Mouse (Mus musculus): ENCODE data around the gene Plppr5. TPM values are rescaled to one million over a fixed set of nuclear protein-coding genes. Genes with fewer than 3 reads are reported as not detected.

Plppr5 gene
- total RNA-seq, 2 experiments from 2014 or later: 50.5 to 51.2 TPM

- intact Hi-C loops (cut with DNase I): no loop called here
Measured at GRCm38 (mm10) chr3:117694736-117695135, 120.1 kb downstream of the Plppr5 start.

GRCm38 (mm10) chr3:117696350-117696749 is 121.7 kb downstream of the Plppr5 start:
- intact Hi-C loops (cut with DNase I): no loop called here
- no peak for DNase-seq

More at GRCm38 (mm10) chr3:117694736-117695135, 120.1 kb downstream of the Plppr5 start:
- DNase-seq: no peak

- DNase-seq: no peak
- intact Hi-C loops (cut with DNase I): no loop called here
Measured at GRCm38 (mm10) chr3:117708788-117709187, 134.2 kb downstream of the Plppr5 start.

GRCm38 (mm10) chr3:117716534-117717280 is 142.1 kb downstream of the Plppr5 start:
- no peak for DNase-seq
- intact Hi-C loops (cut with DNase I): no loop called here

GRCm38 (mm10) chr3:117723390-117723789 is 148.8 kb downstream of the Plppr5 start:
- DNase-seq: no peak
- intact Hi-C loops (cut with DNase I): no loop called here

- intact Hi-C loops (cut with DNase I): no loop called here
Measured at GRCm38 (mm10) chr3:117724521-117724920, 149.9 kb downstream of the Plppr5 start.

GRCm38 (mm10) chr3:117725501-117725900 is 150.9 kb downstream of the Plppr5 start:
- intact Hi-C loops (cut with DNase I): no loop called here
- DNase-seq: no peak

More at GRCm38 (mm10) chr3:117724521-117724920, 149.9 kb downstream of the Plppr5 start:
- no peak for DNase-seq

GRCm38 (mm10) chr3:117728136-117728535 is 153.5 kb downstream of the Plppr5 start:
- DNase-seq: no peak
- intact Hi-C loops (cut with DNase I): no loop called here

GRCm38 (mm10) chr3:117729121-117730072 is 154.8 kb downstream of the Plppr5 start:
- intact Hi-C loops (cut with DNase I): no loop called here
- DNase-seq: peak; percentile 12

GRCm38 (mm10) chr3:117731545-117731944 is 156.9 kb downstream of the Plppr5 start:
- intact Hi-C loops (cut with DNase I): no loop called here
- DNase-seq: peak; percentile 42

GRCm38 (mm10) chr3:117732661-117733060 is 158.0 kb downstream of the Plppr5 start:
- DNase-seq: peak; percentile 18
- intact Hi-C loops (cut with DNase I): no loop called here

Other genes starting within 250 kb of the Plppr5 start
- gene Plppr4, start 214.0 kb upstream of the Plppr5 start, total RNA-seq (2021): 100 to 1,000 TPM; 104 to 121 TPM

Measured in left cerebral cortex, postnatal 4 days (tissue).